Mouse (Mus musculus) CD4-positive naive resting alpha-beta T cell, adult 57 days (primary cell): Measurements from ENCODE around the gene Klra7. TPM values are rescaled to one million over a fixed set of nuclear protein-coding genes. Genes with fewer than 3 reads are reported as not detected.

Experiments used
- total RNA-seq: library from RNA; stranded (reverse); gene quantifications from one replicate; pipeline ENCODE4 v1.2.4, GENCODE M21; 2023

Klra7 gene
- total RNA-seq, result 1.0 TPM

GRCm38 (mm10) chr6:130233222-130233621, at the start of gene Klra7:
Klra7 (minus strand) TSS chr6:130233322.

GRCm38 (mm10) chr6:130281828-130282227, 48.7 kb upstream of the Klra7 start, which contains the start of gene Klra10:
Klra10 (minus strand) TSS chr6:130281928.

GRCm38 (mm10) chr6:130193012-130193411, 40.1 kb downstream of the Klra7 start, which contains the start of gene Klra9:
Klra9 (minus strand) TSS chr6:130193112.

Other genes starting within 250 kb of the Klra7 start
- gene Klra6, start 206.4 kb downstream of the Klra7 start, total RNA-seq, result 2.5 TPM
- gene Klra4, start 166.1 kb downstream of the Klra7 start, total RNA-seq, result 0.95 TPM
- not detected for gene Klra8, start 103.4 kb downstream of the Klra7 start, total RNA-seq
- not detected for gene Klra9, start 40.2 kb downstream of the Klra7 start, total RNA-seq
- gene Klra10, start 48.6 kb upstream of the Klra7 start, total RNA-seq, result not detected
- gene Klra3, start 104.3 kb upstream of the Klra7 start, total RNA-seq, result not detected
- not detected for gene Klra1, start 153.6 kb upstream of the Klra7 start, total RNA-seq